Mouse (Mus musculus) hindbrain, embryonic 16.5 days (tissue): ENCODE measurements at regions not wholly inside any gene's neighbourhood (a gene's known extent, or its start where the extent isn't known, plus 50 kb on each side); places are given as distances from the start of the nearest gene placed in this dataset.

ENCODE experiments used
- ATAC-seq: fragments of 200-750 bp; cut with Nextera tagmentation; 2 replicates; pipeline ENCODE4 v1.8.0; 2017; ENCODE audit warnings: moderate TSS enrichment, moderate library complexity
- H3K27ac ChIP-seq: fragments of 300-500 bp; sonication (generic); 2 replicates; pipeline ENCODE4 v1.5.1; 2014; ENCODE audit warnings: low read depth, mild to moderate bottlenecking, control low read depth, low read length, moderate library complexity
- H3K27me3 ChIP-seq: fragments of 300-500 bp; sonication (generic); replicated peaks from 2 replicates; pipeline ENCODE4 v1.6.1; 2014; ENCODE audit warnings: low read length; ENCODE audit not compliant: control insufficient read depth, insufficient read depth
- H3K36me3 ChIP-seq: fragments of 300-500 bp; sonication (generic); 2 replicates; pipeline ENCODE4 v1.6.1; 2014; ENCODE audit warnings: mild to moderate bottlenecking, low read length, moderate library complexity, mixed read lengths; ENCODE audit not compliant: control insufficient read depth, insufficient read depth
- H3K4me1 ChIP-seq: fragments of 300-500 bp; sonication (generic); 2 replicates; pipeline ENCODE4 v1.6.1; 2014; ENCODE audit warnings: low read depth, low read length; ENCODE audit not compliant: control insufficient read depth, insufficient read depth
- H3K4me2 ChIP-seq: fragments of 300-500 bp; sonication (generic); 2 replicates; pipeline ENCODE4 v1.6.1; 2014; ENCODE audit warnings: mild to moderate bottlenecking, low read length, control low read depth, moderate library complexity
- H3K4me3 ChIP-seq: fragments of 300-500 bp; sonication (generic); 2 replicates; pipeline ENCODE4 v1.5.1; 2014; ENCODE audit warnings: mild to moderate bottlenecking, low read length, control low read depth, moderate library complexity
- H3K9ac ChIP-seq: fragments of 300-500 bp; sonication (generic); 2 replicates; pipeline ENCODE4 v1.6.1; 2014; ENCODE audit warnings: low read depth, mild to moderate bottlenecking, control low read depth, low read length, moderate library complexity
- H3K9me3 ChIP-seq: fragments of 300-500 bp; sonication (generic); 2 replicates; pipeline ENCODE4 v1.6.1; 2014; ENCODE audit warnings: mild to moderate bottlenecking, low read length, moderate library complexity; ENCODE audit not compliant: control insufficient read depth
- WGBS: fragments of 180-500 bp; shearing (Covaris S2); extraction: QIAGEN DNeasy Blood & Tissue Kit; methylation state at CpG from one replicate; pipeline ENCODE4 v1.1.7; 2014; 5-methylcytosine and 5-hydroxymethylcytosine counted together

DNA sequence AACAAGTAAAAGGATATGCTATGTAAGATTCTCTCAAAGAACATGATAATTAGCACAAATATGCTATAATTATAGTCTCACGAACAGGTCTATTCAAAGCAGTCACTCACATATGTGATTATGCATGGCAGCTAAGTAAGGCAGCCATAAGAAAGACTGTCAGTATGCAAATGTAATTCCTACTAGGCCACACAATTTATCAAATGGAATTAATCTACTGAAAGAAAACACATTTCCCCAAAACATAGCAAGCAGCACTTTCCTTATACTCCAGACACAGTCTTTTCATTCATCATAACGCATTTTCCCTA, 1242.3 kb downstream of the Zfp704 start:
- no peaks in the 10 kb centered on the region for H3K36me3 ChIP-seq
- no peak overlapping the region for H3K27ac ChIP-seq
- 48% methylated on average over 2 of the region's 2 CpGs for WGBS
- no peak overlapping the region for H3K9ac ChIP-seq
- no peak overlapping the region for H3K4me2 ChIP-seq
- H3K4me3 ChIP-seq = no peak overlapping the region
- no peaks in the 10 kb centered on the region for H3K4me1 ChIP-seq
- H3K27me3 ChIP-seq = no peaks in the 10 kb centered on the region
- no peaks in the 10 kb centered on the region for H3K9me3 ChIP-seq
- ATAC-seq = peak; percentile 60

DNA sequence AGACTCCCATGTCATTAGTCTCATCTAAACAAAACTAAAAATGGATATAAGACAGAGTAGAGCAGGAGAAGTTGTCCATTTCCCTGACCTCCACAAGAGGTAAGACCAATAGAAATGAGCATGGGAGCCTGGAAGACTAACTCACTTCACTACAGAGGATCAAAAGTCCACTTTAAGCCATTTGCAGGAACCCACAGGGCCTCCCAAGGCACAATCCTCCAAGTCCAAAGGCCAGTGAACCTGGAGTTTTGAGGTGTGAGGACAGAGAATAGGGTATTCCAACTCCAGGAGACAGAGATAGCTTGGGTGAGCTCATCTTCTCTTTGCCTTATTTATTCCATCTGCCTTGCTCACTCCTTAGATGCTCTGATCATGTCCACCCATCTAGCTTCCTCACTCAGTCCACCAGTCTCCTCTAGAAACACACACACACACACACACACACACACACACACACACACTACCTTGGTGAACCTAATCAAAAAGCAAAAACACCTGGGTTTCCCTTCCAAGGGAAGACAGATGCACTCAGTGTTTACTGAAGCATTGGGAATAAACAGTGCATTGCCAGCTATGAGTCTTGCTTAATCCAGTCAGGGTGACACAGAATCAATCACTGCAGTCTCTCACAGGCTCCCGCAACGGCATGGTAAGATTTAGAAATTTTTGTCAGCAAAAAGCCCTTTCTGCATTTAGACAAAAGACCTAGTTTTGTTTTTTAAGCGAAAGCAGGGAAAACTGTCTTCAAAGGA, 1242.8 kb downstream of the Zfp704 start:
- Histone ChIP-seq H3K4me3 (no peak overlapping the region), H3K27me3 (no peaks in the 10 kb centered on the region), H3K4me1 (no peaks in the 10 kb centered on the region), H3K27ac (no peak overlapping the region), H3K4me2 (no peak overlapping the region), H3K36me3 (no peaks in the 10 kb centered on the region), H3K9me3 (no peaks in the 10 kb centered on the region), H3K9ac (no peak overlapping the region)
- peak; percentile 86 for ATAC-seq
- WGBS = 61% methylated on average over 3 of the region's 3 CpGs
